Mouse (Mus musculus) left cerebral cortex, adult 2 months (tissue): ENCODE measurements around the gene Phlpp1. TPM values are rescaled to one million over a fixed set of nuclear protein-coding genes. Genes with fewer than 3 reads are reported as not detected.

Experiments used
- DNase-seq, 2 experiments: peaks; one replicate each; pipeline ENCODE4 v3.0.0; 2021 to 2022; ENCODE audit warnings: low spot score in 2 of 2, mixed read lengths in 1 of 2; ENCODE audit errors: extremely low spot score in 1 of 2
- H3K27ac ChIP-seq: fragments of 200-600 bp; 2 replicates; pipeline ENCODE4 v1.8.1; 2022
- H3K4me3 ChIP-seq: fragments of 200-600 bp; 2 replicates; pipeline ENCODE4 v1.8.1; 2022
- CTCF ChIP-seq: fragments of 200-600 bp; IDR thresholded peaks from 2 replicates; pipeline ENCODE4 v1.8.1; 2022; ENCODE audit warnings: antibody characterized with exemption, mild to moderate bottlenecking, moderate library complexity
- intact Hi-C: fragments of 180-260 bp; cut with DNase I; formaldehyde crosslinking; loops from one replicate; pipeline ENCODE4 v1.15.1; 2025
- total RNA-seq, 2 experiments: library from RNA; stranded (reverse); gene quantifications; 2 replicates each; pipeline ENCODE4 v1.2.3; 2021

Phlpp1 gene
- total RNA-seq, 2 experiments from 2014 or later = 63.1 to 68.4 TPM

GRCm38 (mm10) chr1:106199109-106199508 lies 27.6 kb downstream of the Phlpp1 start:
- Histone ChIP-seq H3K4me3 (no peak overlapping the region), H3K27ac (peak overlapping the region; percentile 47)
- no peak for TF ChIP-seq CTCF
- intact Hi-C loops = no loop called here
- DNase-seq = no peak

- DNase-seq = peak; percentile 40 to 68
- intact Hi-C loops = no loop called here
- TF ChIP-seq CTCF = no peak
- Histone ChIP-seq H3K4me3 (no peak overlapping the region), H3K27ac (peak overlapping the region; percentile 73)
Measured at GRCm38 (mm10) chr1:106199686-106200085, 28.1 kb downstream of the Phlpp1 start.

GRCm38 (mm10) chr1:106201025-106201424 lies 29.5 kb downstream of the Phlpp1 start:
- DNase-seq = no peak
- no peak for TF ChIP-seq CTCF
- intact Hi-C loops = no loop called here
- no peak overlapping the region; the same call in 1 of the 2 replicates for H3K27ac ChIP-seq
- H3K4me3 ChIP-seq = no peak overlapping the region

- Histone ChIP-seq H3K27ac (no peak overlapping the region), H3K4me3 (no peak overlapping the region)
- intact Hi-C loops = no loop called here
- no peak for DNase-seq
- no peak for TF ChIP-seq CTCF
Measured at GRCm38 (mm10) chr1:106201929-106202328, 30.4 kb downstream of the Phlpp1 start.

GRCm38 (mm10) chr1:106203942-106204341 lies 32.4 kb downstream of the Phlpp1 start:
- intact Hi-C loops = no loop called here
- Histone ChIP-seq H3K27ac (no peak overlapping the region), H3K4me3 (no peak overlapping the region)
- no peak for TF ChIP-seq CTCF
- no peak for DNase-seq

- Histone ChIP-seq H3K4me3 (no peak overlapping the region), H3K27ac (no peak overlapping the region)
- DNase-seq = no peak
- intact Hi-C loops = no loop called here
- TF ChIP-seq CTCF = no peak
Measured at GRCm38 (mm10) chr1:106204350-106204749, 32.8 kb downstream of the Phlpp1 start.

GRCm38 (mm10) chr1:106208581-106208980 lies 37.0 kb downstream of the Phlpp1 start:
- no peak overlapping the region for H3K27ac ChIP-seq

GRCm38 (mm10) chr1:106210461-106210860 lies 38.9 kb downstream of the Phlpp1 start:
- Histone ChIP-seq H3K27ac (no peak overlapping the region), H3K4me3 (no peak overlapping the region)
- intact Hi-C loops = no loop called here
- no peak for TF ChIP-seq CTCF
- DNase-seq = no peak

More at GRCm38 (mm10) chr1:106208581-106208980, 37.0 kb downstream of the Phlpp1 start:
- intact Hi-C loops = no loop called here
- TF ChIP-seq CTCF = no peak
- H3K4me3 ChIP-seq = no peak overlapping the region
- DNase-seq = no peak

- no peak overlapping the region for H3K4me3 ChIP-seq
- DNase-seq = no peak
- intact Hi-C loops = no loop called here
- no peak for TF ChIP-seq CTCF
- H3K27ac ChIP-seq = no peak overlapping the region
Measured at GRCm38 (mm10) chr1:106211146-106211545, 39.6 kb downstream of the Phlpp1 start.

- no peak overlapping the region for H3K27ac ChIP-seq
- no peak overlapping the region for H3K4me3 ChIP-seq
- no peak for DNase-seq
- no peak for TF ChIP-seq CTCF
- intact Hi-C loops = no loop called here
Measured at GRCm38 (mm10) chr1:106220431-106220830, 48.9 kb downstream of the Phlpp1 start.

GRCm38 (mm10) chr1:106221371-106221770 lies 49.8 kb downstream of the Phlpp1 start:
- intact Hi-C loops = no loop called here
- TF ChIP-seq CTCF = no peak
- no peak overlapping the region for H3K4me3 ChIP-seq
- no peak for DNase-seq
- H3K27ac ChIP-seq = no peak overlapping the region

- intact Hi-C loops = no loop called here
- DNase-seq = no peak
Measured at GRCm38 (mm10) chr1:106221964-106222363, 50.4 kb downstream of the Phlpp1 start.

GRCm38 (mm10) chr1:106226613-106227012 lies 55.1 kb downstream of the Phlpp1 start:
- intact Hi-C loops = no loop called here
- Histone ChIP-seq H3K27ac (peak overlapping the region; percentile 54; the same call in 1 of the 2 replicates), H3K4me3 (no peak overlapping the region)
- TF ChIP-seq CTCF = no peak
- no peak for DNase-seq

More at GRCm38 (mm10) chr1:106221964-106222363, 50.4 kb downstream of the Phlpp1 start:
- Histone ChIP-seq H3K4me3 (no peak overlapping the region), H3K27ac (no peak overlapping the region)
- no peak for TF ChIP-seq CTCF
